Mouse (Mus musculus) forebrain, embryonic 11.5 days (tissue): Measurements from ENCODE around the gene H2-T24. TPM values are rescaled to one million over a fixed set of nuclear protein-coding genes. Genes with fewer than 3 reads are reported as not detected.

Experiments
- ATAC-seq: fragments of 200-750 bp; cut with Nextera tagmentation; replicated peaks from 2 replicates; pipeline ENCODE4 v1.8.0; 2017; ENCODE audit warnings: moderate TSS enrichment; ENCODE audit not compliant: low FRiP score
- DNase-seq: peaks from one replicate; pipeline ENCODE4 v3.0.0-alpha.2; 2017; ENCODE audit warnings: low spot score
- H3K27ac ChIP-seq: fragments of 300-500 bp; sonication (generic); 2 replicates; pipeline ENCODE4 v1.5.1; 2014; ENCODE audit warnings: low read depth, low read length
- H3K27me3 ChIP-seq: fragments of 300-500 bp; sonication (generic); 2 replicates; pipeline ENCODE4 v1.6.1; 2014; ENCODE audit warnings: mild to moderate bottlenecking, low read length, mixed read lengths; ENCODE audit not compliant: control insufficient read depth, insufficient read depth
- H3K36me3 ChIP-seq: fragments of 300-500 bp; sonication (generic); 2 replicates; pipeline ENCODE4 v1.6.1; 2014; ENCODE audit warnings: mild to moderate bottlenecking, low read length, moderate library complexity, mixed read lengths; ENCODE audit not compliant: control insufficient read depth, insufficient read depth
- H3K4me1 ChIP-seq: fragments of 300-500 bp; sonication (generic); replicated peaks from 2 replicates; pipeline ENCODE4 v1.6.1; 2014; ENCODE audit warnings: low read length, mixed read lengths; ENCODE audit not compliant: control insufficient read depth, insufficient read depth
- H3K4me2 ChIP-seq: fragments of 300-500 bp; sonication (generic); 2 replicates; pipeline ENCODE4 v1.6.1; 2014; ENCODE audit warnings: low read depth, mild to moderate bottlenecking, low read length, moderate library complexity, mixed read lengths; ENCODE audit not compliant: severe bottlenecking
- H3K4me3 ChIP-seq: fragments of 300-500 bp; sonication (generic); 2 replicates; pipeline ENCODE4 v1.5.1; 2014; ENCODE audit warnings: low read depth, low read length
- H3K9ac ChIP-seq: fragments of 300-500 bp; sonication (generic); 2 replicates; pipeline ENCODE4 v1.6.1; 2014; ENCODE audit warnings: low read length
- H3K9me3 ChIP-seq: fragments of 300-500 bp; sonication (generic); 2 replicates; pipeline ENCODE4 v1.6.1; 2016; ENCODE audit warnings: low read length, mixed read lengths; ENCODE audit not compliant: control insufficient read depth
- WGBS: fragments of 180-500 bp; shearing (Covaris S2); extraction: QIAGEN DNeasy Blood & Tissue Kit; methylation state at CpG from one replicate; pipeline ENCODE4 v1.1.7; 2014; 5-methylcytosine and 5-hydroxymethylcytosine counted together
- polyA plus RNA-seq: library from polyadenylated mRNA; unstranded; fragments of >200 nt; fragmentation: Nextera tagmentation; extraction: Ambion mirVana; gene quantifications from 2 replicates; pipeline ENCODE4 v1.2.1, GENCODE M21; 2014

The H2-T24 gene
- polyA plus RNA-seq, 1 experiment from 2014 or later, result 4.3 TPM

DNA sequence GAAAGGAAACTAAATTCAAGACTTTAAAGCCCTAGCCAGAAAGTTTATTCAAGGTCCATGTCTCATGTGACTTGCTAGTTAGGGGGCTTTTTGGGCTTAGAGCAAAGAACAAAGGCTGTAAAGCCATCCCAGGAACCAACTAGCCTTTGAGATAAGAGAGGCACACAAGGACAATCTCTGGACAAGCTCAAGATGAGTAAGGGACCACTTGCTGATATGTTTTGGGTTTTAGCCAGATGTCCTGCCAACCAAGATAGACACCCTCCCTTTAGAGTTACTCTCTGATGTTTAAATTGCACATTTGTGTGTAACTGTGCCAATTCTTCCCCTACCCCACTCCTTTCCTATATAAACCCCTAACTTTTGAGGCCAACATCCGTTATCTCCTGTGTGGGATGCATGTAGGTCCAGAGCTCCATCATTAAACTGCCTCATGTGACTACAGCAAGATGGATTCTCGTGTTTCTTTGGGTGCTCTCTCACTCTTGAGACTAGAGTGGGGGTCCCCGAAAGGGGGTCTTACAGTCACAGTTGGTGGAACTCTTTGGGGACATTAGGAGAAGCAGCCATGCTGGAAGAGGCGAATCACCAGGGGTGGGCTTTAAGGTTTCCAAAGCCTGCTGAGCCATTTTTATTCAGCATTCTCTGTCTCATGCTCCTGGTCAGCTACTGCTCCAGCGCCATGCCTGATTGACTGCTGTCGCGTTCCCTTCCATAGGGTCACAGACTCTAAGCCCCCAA lies 8.7 kb upstream of the H2-T24 start:
- peaks cover 2% of the 10 kb centered on the region; the same call in 1 of the 2 replicates for H3K4me1 ChIP-seq
- no peak overlapping the region for H3K27ac ChIP-seq
- H3K9ac ChIP-seq, result no peak overlapping the region
- no peaks in the 10 kb centered on the region for H3K27me3 ChIP-seq
- H3K4me2 ChIP-seq, result no peak overlapping the region
- 89% methylated on average over 7 of the region's 7 CpGs for WGBS
- no peak for ATAC-seq
- no peak overlapping the region for H3K4me3 ChIP-seq
- H3K9me3 ChIP-seq, result no peaks in the 10 kb centered on the region
- H3K36me3 ChIP-seq, result no peaks in the 10 kb centered on the region
- DNase-seq, result no peak

DNA sequence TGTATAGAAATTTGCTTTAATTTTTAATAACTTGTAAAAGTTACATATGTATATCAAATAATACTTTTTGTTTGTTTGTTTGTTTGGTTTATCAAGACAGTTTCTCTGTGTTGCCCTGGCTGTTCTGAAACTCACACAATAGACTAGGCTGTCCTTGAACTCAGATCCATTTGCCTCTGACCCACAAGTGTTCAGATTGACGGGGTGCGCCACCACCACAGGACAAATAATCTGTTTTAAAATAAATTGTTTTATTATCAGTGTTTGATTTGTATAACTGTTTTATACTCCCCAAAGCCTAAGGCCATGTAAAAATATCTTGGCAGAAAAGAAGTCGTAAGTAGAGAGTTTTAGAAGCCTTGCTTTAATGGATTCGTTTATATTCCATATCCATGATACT lies 7.3 kb upstream of the H2-T24 start:
- peaks cover 2% of the 10 kb centered on the region; the same call in 1 of the 2 replicates for H3K4me1 ChIP-seq
- DNase-seq, result no peak
- 94% methylated on average over 4 of the region's 4 CpGs for WGBS
- no peak overlapping the region for H3K4me2 ChIP-seq
- H3K9me3 ChIP-seq, result no peaks in the 10 kb centered on the region
- H3K9ac ChIP-seq, result no peak overlapping the region
- no peaks in the 10 kb centered on the region for H3K27me3 ChIP-seq
- no peak overlapping the region for H3K4me3 ChIP-seq
- no peak for ATAC-seq
- no peak overlapping the region for H3K27ac ChIP-seq
- no peaks in the 10 kb centered on the region for H3K36me3 ChIP-seq

DNA sequence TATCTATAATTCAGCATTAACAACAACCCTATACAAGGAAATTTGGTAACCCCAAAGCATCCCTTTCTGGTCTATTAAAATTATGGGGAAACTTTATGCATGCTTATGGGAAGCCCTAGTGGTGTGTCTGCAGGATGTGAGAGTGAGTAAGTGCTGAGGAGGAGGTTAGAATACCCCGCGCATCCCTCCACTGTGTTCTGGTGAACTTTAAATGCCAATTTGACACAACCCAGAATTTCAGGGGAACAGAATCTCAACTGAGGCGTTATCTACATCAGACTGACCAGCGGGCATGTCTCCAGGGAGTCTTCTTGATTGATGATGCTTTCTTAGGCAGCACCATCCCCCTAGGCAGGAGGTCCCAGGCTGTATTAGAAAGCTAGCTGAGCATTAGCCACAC lies 5.5 kb upstream of the H2-T24 start:
- WGBS, result 94% methylated on average over 4 of the region's 4 CpGs
- H3K9me3 ChIP-seq, result no peaks in the 10 kb centered on the region
- no peak for DNase-seq

DNA sequence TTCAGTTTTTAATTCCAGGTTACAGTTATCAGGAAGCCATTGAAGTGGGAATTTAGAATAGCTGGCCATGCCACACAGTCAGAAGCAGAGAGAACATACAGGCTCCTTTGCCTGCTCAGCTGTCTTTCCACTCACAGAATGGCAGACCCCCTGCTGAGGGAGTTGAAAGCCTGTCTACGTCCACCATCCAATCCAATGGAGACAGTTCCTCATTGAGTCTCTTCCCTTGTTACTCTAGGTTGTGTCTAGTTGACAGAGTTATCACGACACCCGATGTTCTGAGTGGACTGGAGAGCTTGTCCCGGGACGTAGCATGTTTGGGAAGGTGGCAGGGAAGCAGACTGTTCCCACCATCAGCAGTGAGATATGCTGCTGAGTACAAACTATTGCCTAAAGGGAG lies 4.8 kb upstream of the H2-T24 start:
- Histone ChIP-seq H3K27me3 (no peaks in the 10 kb centered on the region), H3K9ac (no peak overlapping the region), H3K9me3 (no peaks in the 10 kb centered on the region), H3K4me2 (no peak overlapping the region), H3K36me3 (no peaks in the 10 kb centered on the region), H3K27ac (no peak overlapping the region), H3K4me1 (no peaks in the 10 kb centered on the region), H3K4me3 (no peak overlapping the region)
- DNase-seq (no peak), ATAC-seq (no peak)
- WGBS, result 73% methylated on average over 5 of the region's 5 CpGs

More for the DNA sequence above, 5.5 kb upstream of the H2-T24 start:
- no peak overlapping the region for H3K27ac ChIP-seq
- H3K9ac ChIP-seq, result no peak overlapping the region
- ATAC-seq, result no peak
- no peak overlapping the region for H3K4me2 ChIP-seq
- H3K4me1 ChIP-seq, result no peaks in the 10 kb centered on the region
- H3K27me3 ChIP-seq, result no peaks in the 10 kb centered on the region
- no peak overlapping the region for H3K4me3 ChIP-seq
- no peaks in the 10 kb centered on the region for H3K36me3 ChIP-seq

DNA sequence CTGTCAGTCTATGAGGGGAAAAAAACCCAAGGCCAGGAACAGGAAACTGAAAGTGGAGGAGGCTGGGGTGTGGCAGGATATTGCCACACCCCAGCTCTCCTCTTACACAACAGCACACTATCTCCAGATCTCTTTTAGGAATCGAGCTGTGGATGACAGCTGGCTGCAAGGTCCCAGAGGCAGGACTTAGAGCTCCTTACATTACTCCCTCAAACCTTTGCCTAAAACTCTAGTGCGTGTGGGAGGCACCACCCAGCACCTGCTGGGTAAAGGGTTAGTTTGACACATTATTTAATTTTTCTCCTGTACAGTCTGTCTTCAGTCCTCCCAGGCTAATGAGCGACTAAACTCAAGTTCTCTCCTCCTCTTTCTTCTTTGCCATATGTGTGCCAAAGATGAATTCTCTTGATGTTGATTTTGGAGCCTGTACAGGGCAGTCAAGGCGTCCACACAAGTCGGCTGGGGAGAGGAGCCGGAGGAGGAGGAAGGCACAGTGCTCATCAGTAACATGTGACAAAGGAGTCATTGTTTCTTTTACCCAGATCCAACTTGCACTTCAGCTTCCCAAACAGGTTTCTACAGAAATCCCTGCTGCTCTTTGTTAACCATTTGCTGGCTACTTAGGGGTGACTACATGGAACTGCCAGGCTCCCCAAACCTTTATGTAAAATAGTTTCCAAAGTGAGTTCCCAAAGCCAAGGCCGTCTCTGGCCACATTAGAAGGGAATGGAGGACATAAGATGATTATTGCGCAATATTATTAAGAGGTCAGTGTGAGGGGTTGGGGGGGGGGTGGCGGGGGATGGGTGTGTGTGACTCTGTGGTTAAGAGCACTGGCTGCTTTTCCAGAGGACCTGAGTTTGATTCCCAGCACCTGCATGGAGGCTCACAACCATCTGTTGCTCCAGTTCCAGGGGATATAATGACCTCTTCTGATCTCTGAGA lies 3.6 kb upstream of the H2-T24 start:
- Histone ChIP-seq H3K9ac (no peak overlapping the region), H3K4me3 (no peak overlapping the region), H3K27ac (no peak overlapping the region), H3K9me3 (no peaks in the 10 kb centered on the region), H3K4me1 (no peaks in the 10 kb centered on the region), H3K4me2 (no peak overlapping the region), H3K27me3 (no peaks in the 10 kb centered on the region), H3K36me3 (no peaks in the 10 kb centered on the region)
- no peak for DNase-seq
- 71% methylated on average over 9 of the region's 9 CpGs for WGBS
- ATAC-seq, result no peak

DNA sequence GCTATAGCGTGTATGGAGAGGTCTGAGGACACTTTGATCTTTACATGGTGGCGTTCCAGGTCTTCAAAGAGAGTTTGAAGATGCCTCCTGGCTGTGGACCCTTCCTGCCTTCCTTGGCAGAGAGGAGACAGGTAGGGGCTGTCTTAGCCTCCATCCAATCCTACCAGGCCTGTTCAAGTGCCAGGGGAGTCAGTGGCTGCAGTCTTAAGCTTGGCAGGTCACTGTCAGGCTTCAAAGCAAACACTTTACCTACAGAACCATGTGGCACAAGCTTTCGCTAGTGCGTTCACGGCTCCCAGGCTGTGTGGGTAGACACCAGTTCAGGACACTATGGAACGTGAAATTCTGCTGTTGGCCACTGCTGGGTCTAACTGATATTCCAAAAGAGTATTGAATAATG lies 2.6 kb upstream of the H2-T24 start:
- Histone ChIP-seq H3K27ac (no peak overlapping the region), H3K4me1 (no peaks in the 10 kb centered on the region), H3K27me3 (no peaks in the 10 kb centered on the region), H3K9ac (no peak overlapping the region), H3K9me3 (no peaks in the 10 kb centered on the region), H3K36me3 (no peaks in the 10 kb centered on the region), H3K4me2 (no peak overlapping the region), H3K4me3 (no peak overlapping the region)
- ATAC-seq, result no peak
- WGBS, result 90% methylated on average over 6 of the region's 6 CpGs
- no peak for DNase-seq

DNA sequence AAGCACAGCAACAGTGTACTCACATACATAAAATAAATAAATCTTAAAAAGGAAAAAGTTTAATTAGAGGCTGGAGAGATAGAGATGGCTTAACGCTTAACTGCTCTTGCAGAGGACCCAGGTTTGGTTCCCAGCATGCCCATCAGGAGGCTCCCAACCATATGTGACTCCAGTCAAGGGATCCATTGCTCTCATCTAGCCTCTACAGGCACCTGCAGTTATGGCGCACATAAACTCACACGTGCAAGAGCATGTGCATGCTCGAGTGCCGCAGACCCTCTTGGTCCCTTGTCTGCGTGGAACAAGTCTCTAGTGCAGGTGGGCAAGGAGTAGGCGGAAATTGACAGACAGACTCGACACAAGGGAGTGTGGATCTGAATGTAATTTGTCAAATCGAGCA lies 1.7 kb upstream of the H2-T24 start:
- ATAC-seq (no peak), DNase-seq (no peak)
- no peaks in the 10 kb centered on the region for H3K9me3 ChIP-seq
- WGBS, result 93% methylated on average over 9 of the region's 9 CpGs
- no peaks in the 10 kb centered on the region for H3K36me3 ChIP-seq
- H3K27ac ChIP-seq, result no peak overlapping the region
- H3K4me2 ChIP-seq, result no peak overlapping the region
- H3K27me3 ChIP-seq, result no peaks in the 10 kb centered on the region
- no peak overlapping the region for H3K9ac ChIP-seq
- H3K4me1 ChIP-seq, result no peaks in the 10 kb centered on the region
- no peak overlapping the region for H3K4me3 ChIP-seq

DNA sequence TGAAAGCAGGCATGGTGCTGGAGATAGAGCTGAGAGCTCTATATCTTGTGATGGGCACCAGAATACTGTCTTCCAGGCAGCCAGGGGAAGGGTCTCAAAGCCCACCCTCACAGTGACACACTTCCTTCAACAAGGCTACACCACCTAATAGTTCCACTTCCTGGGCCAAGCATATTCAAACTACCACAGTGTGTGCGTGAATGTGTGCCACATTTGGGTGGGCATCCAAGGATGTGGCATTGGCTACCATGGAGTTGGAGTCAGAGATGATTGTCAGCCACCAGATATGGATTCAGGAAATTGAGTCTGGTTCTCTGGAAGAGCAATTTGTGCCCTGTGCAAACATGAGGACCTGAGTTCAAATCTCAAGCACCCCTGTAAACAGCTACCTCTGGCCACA lies 949 bp upstream of the H2-T24 start:
- ATAC-seq, result no peak
- H3K27ac ChIP-seq, result no peak overlapping the region

More for the DNA sequence above, 949 bp upstream of the H2-T24 start:
- Histone ChIP-seq H3K36me3 (no peaks in the 10 kb centered on the region), H3K4me2 (no peak overlapping the region), H3K27me3 (no peaks in the 10 kb centered on the region), H3K4me3 (no peak overlapping the region), H3K4me1 (no peaks in the 10 kb centered on the region), H3K9ac (no peak overlapping the region), H3K9me3 (no peaks in the 10 kb centered on the region)
- WGBS, result 95% methylated on average over 1 of the region's 1 CpGs
- DNase-seq, result no peak
